Mouse (Mus musculus) limb, embryonic 10.5 days (tissue): Measurements from ENCODE around the gene Aacs. TPM values are rescaled to one million over a fixed set of nuclear protein-coding genes. Genes with fewer than 3 reads are reported as not detected.
A peak's percentile ranks its signal among the peaks of the same experiment; 100 is the strongest.

Experiments used
- DNase-seq: peaks from one replicate; pipeline ENCODE4 v3.0.0-alpha.2; 2017; ENCODE audit warnings: low spot score
- H3K27ac ChIP-seq: fragments of 300-500 bp; sonication (generic); 2 replicates; pipeline ENCODE4 v1.5.1; 2016; ENCODE audit warnings: mild to moderate bottlenecking
- H3K27me3 ChIP-seq: fragments of 300-500 bp; sonication (generic); 2 replicates; pipeline ENCODE4 v1.6.1; 2016; ENCODE audit warnings: low read depth, mild to moderate bottlenecking; ENCODE audit not compliant: poor library complexity, severe bottlenecking
- H3K36me3 ChIP-seq: fragments of 300-500 bp; sonication (generic); 2 replicates; pipeline ENCODE4 v1.6.1; 2016; ENCODE audit warnings: mild to moderate bottlenecking, moderate library complexity
- H3K4me1 ChIP-seq: fragments of 300-500 bp; sonication (generic); 2 replicates; pipeline ENCODE4 v1.6.1; 2016
- H3K4me3 ChIP-seq: fragments of 300-500 bp; sonication (generic); 2 replicates; pipeline ENCODE4 v1.5.1; 2016; ENCODE audit warnings: mild to moderate bottlenecking, moderate library complexity
- H3K9me3 ChIP-seq: fragments of 300-500 bp; sonication (generic); replicated peaks from 2 replicates; pipeline ENCODE4 v1.6.1; 2016; ENCODE audit warnings: mild to moderate bottlenecking
- WGBS: fragments of 180-500 bp; shearing (Covaris S2); methylation state at CpG from one replicate; pipeline ENCODE4 v1.1.7; 2016; 5-methylcytosine and 5-hydroxymethylcytosine counted together
- microRNA-seq: library from miRNA; unstranded; fragments of <30 nt; microRNA quantifications from one replicate; pipeline ENCODE4, GENCODE M21; 2017
- polyA plus RNA-seq: library from polyadenylated mRNA; unstranded; fragments of >200 nt; fragmentation: Nextera tagmentation; extraction: Ambion mirVana; gene quantifications from 2 replicates; pipeline ENCODE4 v1.2.1, GENCODE M21; 2016

Aacs gene
- polyA plus RNA-seq, 1 experiment from 2014 or later, result 57.9 TPM

GRCm38 (mm10) chr5:125533225-125533900 is 57.7 kb downstream of the Aacs start:
- H3K9me3 ChIP-seq, result no peaks in the 10 kb centered on the region
- peak; percentile 51 for DNase-seq
- H3K36me3 ChIP-seq, result no peaks in the 10 kb centered on the region
- 3% methylated on average over 24 of the region's 24 CpGs for WGBS
- H3K27ac ChIP-seq, result no peak overlapping the region
- peak overlapping the region; percentile 60 for H3K4me3 ChIP-seq
- H3K27me3 ChIP-seq, result peaks cover 95% of the 10 kb centered on the region
- H3K4me1 ChIP-seq, result peaks cover 42% of the 10 kb centered on the region

- peaks cover 42% of the 10 kb centered on the region for H3K4me1 ChIP-seq
- no peak for DNase-seq
- H3K27ac ChIP-seq, result no peak overlapping the region
- H3K36me3 ChIP-seq, result no peaks in the 10 kb centered on the region
- peaks cover 87% of the 10 kb centered on the region for H3K27me3 ChIP-seq
- no peaks in the 10 kb centered on the region for H3K9me3 ChIP-seq
- WGBS, result 12% methylated on average over 7 of the region's 7 CpGs
- no peak overlapping the region for H3K4me3 ChIP-seq
Observed at GRCm38 (mm10) chr5:125534168-125534610, 58.6 kb downstream of the Aacs start.

- H3K27ac ChIP-seq, result no peak overlapping the region
- no peaks in the 10 kb centered on the region for H3K36me3 ChIP-seq
- no peaks in the 10 kb centered on the region for H3K9me3 ChIP-seq
- peaks cover 81% of the 10 kb centered on the region for H3K27me3 ChIP-seq
- WGBS, result 2% methylated on average over 26 of the region's 26 CpGs
- no peak for DNase-seq
- peak overlapping the region; percentile 11; the same call in 1 of the 2 replicates for H3K4me3 ChIP-seq
- peaks cover 42% of the 10 kb centered on the region for H3K4me1 ChIP-seq
Observed at GRCm38 (mm10) chr5:125534611-125535324, 59.2 kb downstream of the Aacs start.

GRCm38 (mm10) chr5:125545090-125545489 is 69.5 kb downstream of the Aacs start:
- no peak overlapping the region for H3K27ac ChIP-seq
- 0 out of 2 replicates have a peak, but pooled peaks cover 3% of the 10 kb centered on the region for H3K4me1 ChIP-seq
- 92% methylated on average over 2 of the region's 2 CpGs for WGBS
- H3K27me3 ChIP-seq, result peaks cover 39% of the 10 kb centered on the region
- no peaks in the 10 kb centered on the region for H3K36me3 ChIP-seq
- H3K9me3 ChIP-seq, result no peaks in the 10 kb centered on the region
- DNase-seq, result no peak
- no peak overlapping the region for H3K4me3 ChIP-seq

- 23% methylated on average over 13 of the region's 13 CpGs for WGBS
- peaks cover 39% of the 10 kb centered on the region for H3K27me3 ChIP-seq
- no peak for DNase-seq
- no peak overlapping the region for H3K4me3 ChIP-seq
- H3K4me1 ChIP-seq, result 0 out of 2 replicates have a peak, but pooled peaks cover 3% of the 10 kb centered on the region
- no peaks in the 10 kb centered on the region for H3K9me3 ChIP-seq
- H3K27ac ChIP-seq, result no peak overlapping the region
- no peaks in the 10 kb centered on the region for H3K36me3 ChIP-seq
Observed at GRCm38 (mm10) chr5:125546293-125546692, 70.7 kb downstream of the Aacs start.

- 40% methylated on average over 11 of the region's 11 CpGs for WGBS
- Histone ChIP-seq H3K9me3 (no peaks in the 10 kb centered on the region), H3K4me3 (no peak overlapping the region), H3K36me3 (no peaks in the 10 kb centered on the region), H3K27me3 (peaks cover 39% of the 10 kb centered on the region), H3K4me1 (0 out of 2 replicates have a peak, but pooled peaks cover 3% of the 10 kb centered on the region), H3K27ac (no peak overlapping the region)
- no peak for DNase-seq
Observed at GRCm38 (mm10) chr5:125549750-125550489, 74.3 kb downstream of the Aacs start.

- Histone ChIP-seq H3K4me1 (no peaks in the 10 kb centered on the region), H3K27ac (no peak overlapping the region), H3K4me3 (no peak overlapping the region), H3K27me3 (no peaks in the 10 kb centered on the region), H3K9me3 (no peaks in the 10 kb centered on the region), H3K36me3 (no peaks in the 10 kb centered on the region)
- 80% methylated on average over 5 of the region's 5 CpGs for WGBS
- no peak for DNase-seq
Observed at GRCm38 (mm10) chr5:125555732-125556131, 80.1 kb downstream of the Aacs start.

GRCm38 (mm10) chr5:125563492-125563891 is 87.9 kb downstream of the Aacs start:
- Histone ChIP-seq H3K36me3 (no peaks in the 10 kb centered on the region), H3K4me1 (no peaks in the 10 kb centered on the region), H3K4me3 (no peak overlapping the region), H3K9me3 (0 out of 2 replicates have a peak, but pooled peaks cover 3% of the 10 kb centered on the region), H3K27ac (no peak overlapping the region), H3K27me3 (no peaks in the 10 kb centered on the region)
- WGBS, result 42% methylated on average over 6 of the region's 6 CpGs
- DNase-seq, result no peak

GRCm38 (mm10) chr5:125565725-125566124 is 90.1 kb downstream of the Aacs start:
- WGBS, result 76% methylated on average over 11 of the region's 11 CpGs
- H3K9me3 ChIP-seq, result 0 out of 2 replicates have a peak, but pooled peaks cover 3% of the 10 kb centered on the region
- H3K27ac ChIP-seq, result no peak overlapping the region
- H3K4me1 ChIP-seq, result no peaks in the 10 kb centered on the region
- no peak for DNase-seq
- no peaks in the 10 kb centered on the region for H3K36me3 ChIP-seq
- no peaks in the 10 kb centered on the region for H3K27me3 ChIP-seq
- H3K4me3 ChIP-seq, result no peak overlapping the region

Small RNAs within 50 kb of the gene (microRNA-seq; reads per million reads assigned to microRNA genes)
- not detected for gene Gm27551

Other genes starting within 250 kb of the Aacs start
- 43.5 and 45.2 TPM in 2 replicates for gene Scarb1, start 134.7 kb upstream of the Aacs start, polyA plus RNA-seq
- 0.44 and 0.54 TPM in 2 replicates for gene Gm10382, start 86.5 kb upstream of the Aacs start, polyA plus RNA-seq
- gene Ubc, start 85.6 kb upstream of the Aacs start, polyA plus RNA-seq, result 856 and 992 TPM in 2 replicates
- 23.5 and 25.5 TPM in 2 replicates for gene Dhx37, start 41.7 kb upstream of the Aacs start, polyA plus RNA-seq
- 52.1 and 59.0 TPM in 2 replicates for gene Bri3bp, start 34.2 kb upstream of the Aacs start, polyA plus RNA-seq
- gene Tmem132b, start 56.0 kb downstream of the Aacs start, polyA plus RNA-seq, result 0.03 TPM in 1 of 2 replicates, not detected in the other